Mouse (Mus musculus): ENCODE results near the gene Rhox4g.
"Not testable (repeated sequence)": the region's sequence is repeated elsewhere in the genome, so short reads cannot be mapped to it uniquely, and the experiment has no call there.

The Rhox4g gene

DNA sequence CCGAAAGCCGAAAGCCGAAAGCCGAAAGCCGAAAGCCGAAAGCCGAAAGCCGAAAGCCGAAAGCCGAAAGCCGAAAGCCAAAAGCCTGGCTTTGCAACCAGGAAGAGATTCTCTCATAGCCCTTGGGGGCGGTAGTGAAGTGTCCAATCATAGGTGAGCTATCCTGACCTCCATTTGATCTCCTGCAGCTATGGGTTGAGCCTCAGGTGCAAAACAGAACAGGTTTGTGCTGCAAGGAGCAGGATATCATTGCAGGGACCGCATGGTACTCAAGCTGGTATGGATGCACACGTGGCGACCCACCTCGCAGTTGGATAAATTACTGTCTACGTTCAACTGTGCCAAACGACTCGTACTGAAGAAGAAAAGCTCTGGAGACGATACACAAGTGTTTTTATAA is at the start of gene Rhox4g:
Gene Rhox4g, minus strand, starts transcription at position 101 of the 400 bp plus-strand sequence.
- CTCF ChIA-PET, POLR2A ChIA-PET: not testable (repeated sequence)

DNA sequence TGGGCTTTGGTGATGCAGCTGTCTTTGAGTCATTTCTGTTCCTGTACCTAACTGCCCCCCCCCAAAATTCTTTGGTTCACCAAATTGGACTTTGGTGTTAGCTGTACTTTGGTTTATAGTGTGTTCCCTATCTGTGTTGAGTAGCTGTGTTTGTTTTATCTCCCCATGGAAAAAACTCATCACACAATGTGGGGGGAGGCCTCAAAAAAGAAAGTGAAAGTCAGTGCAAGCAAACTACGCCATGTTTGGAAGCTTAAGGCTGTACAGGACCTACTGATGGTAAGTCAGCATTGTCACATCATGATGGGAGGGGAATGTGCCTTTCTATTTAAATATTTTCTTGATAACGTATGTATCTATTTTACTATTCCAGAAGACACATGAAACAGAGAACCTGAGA is 41.1 kb upstream of the Rhox4g start:
- ChIA-PET CTCF (no interaction called here), POLR2A (no interaction called here)

DNA sequence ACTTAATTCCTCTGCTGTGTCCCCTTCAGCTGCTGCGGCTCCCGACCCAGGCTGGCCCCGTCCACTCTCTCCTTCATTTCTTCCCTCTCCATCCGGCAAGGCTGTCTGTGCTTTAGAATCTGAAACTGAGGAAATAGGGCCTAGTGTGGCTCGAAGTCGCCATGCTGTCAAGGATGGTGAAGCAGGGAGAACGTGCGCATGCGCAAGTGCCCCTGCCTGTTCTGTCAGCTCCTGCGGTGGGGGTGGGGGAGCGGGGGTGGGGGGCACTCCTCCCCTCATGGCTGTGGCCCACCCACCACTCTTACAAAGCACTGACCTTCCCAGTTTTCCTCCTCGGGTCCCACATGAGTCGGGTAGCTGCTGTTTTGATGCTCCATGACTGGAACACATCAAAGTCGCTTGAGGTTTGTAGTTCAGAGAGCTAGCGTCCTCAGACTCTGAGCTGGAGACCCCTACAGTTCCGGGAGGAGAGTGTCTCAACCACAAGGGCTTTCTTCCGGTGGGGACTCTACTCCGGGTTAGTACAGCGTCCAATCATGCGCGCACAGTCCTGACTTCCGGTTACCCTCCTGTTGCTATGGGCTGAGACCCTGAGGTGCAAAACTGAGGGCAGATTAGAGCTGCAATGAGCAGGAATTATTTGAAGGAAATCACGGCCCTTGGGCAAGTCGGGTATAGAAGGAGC is 32.0 kb upstream of the Rhox4g start:
- CTCF ChIA-PET: no interaction called here
- POLR2A ChIA-PET: no interaction called here

DNA sequence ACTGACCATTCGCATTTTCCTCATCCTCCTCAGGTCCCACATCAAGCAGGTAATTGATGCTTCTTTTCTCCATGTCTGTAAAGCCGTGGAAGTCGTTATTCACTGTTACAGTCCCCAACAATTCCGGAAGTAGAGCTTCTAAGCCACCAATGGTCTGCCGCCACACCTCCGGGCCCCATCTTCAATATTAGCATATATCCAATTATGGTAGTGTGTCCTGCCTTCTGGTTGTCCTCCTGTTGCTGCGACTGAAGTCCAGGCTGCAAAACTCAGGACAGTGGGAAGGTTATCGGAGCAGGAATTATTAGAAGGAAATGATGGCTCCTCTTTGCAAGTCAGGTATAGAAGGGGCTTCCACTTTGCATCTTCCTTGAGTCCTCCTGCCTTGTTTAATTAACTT is 22.1 kb upstream of the Rhox4g start, which contains the start of gene Rhox2h:
Gene Rhox2h, minus strand, starts transcription at position 101 of the 400 bp plus-strand sequence.
- CTCF ChIA-PET, POLR2A ChIA-PET: not testable (repeated sequence)

DNA sequence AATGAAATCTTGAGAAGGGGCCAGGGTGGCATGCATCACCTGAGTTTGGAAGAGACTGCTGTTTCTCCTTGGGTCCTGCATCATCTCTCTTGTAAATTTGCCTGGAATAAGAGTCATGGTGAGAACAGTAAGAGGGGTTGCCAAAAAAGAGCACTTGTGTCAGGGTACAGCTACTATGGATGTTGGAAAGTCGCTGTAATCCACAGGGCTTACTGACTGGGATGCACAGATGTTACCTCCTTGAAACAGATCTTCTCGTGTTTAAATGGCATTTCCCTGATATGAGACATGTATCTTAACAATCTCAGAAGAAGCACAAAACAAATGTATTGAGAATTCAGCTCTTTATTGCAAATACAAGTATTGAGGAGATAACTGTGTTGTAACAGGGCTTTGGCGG is 17.5 kb upstream of the Rhox4g start, which contains the start of gene Rhox3h:
Gene Rhox3h, minus strand, starts transcription at position 101 of the 400 bp plus-strand sequence.
- CTCF ChIA-PET, POLR2A ChIA-PET: not testable (repeated sequence)

DNA sequence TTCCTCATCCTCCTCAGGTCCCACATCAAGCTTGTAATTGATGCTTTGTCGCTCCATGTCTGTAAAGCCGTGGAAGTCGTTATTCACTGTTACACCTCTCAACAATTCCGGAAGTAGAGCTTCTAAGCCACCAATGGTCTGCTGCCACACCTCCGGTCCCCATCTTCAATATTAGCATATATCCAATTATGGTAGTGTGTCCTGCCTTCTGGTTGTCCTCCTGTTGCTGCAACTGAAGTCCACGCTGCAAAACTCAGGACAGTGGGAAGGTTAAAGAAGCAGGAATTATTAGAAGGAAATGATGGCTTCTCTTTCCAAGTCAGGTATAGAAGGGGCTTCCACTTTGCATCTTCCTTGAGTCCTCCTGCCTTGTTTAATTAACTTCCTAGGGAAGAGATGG is 7.8 kb downstream of the Rhox4g start, which contains the start of gene Rhox2g:
Gene Rhox2g, minus strand, starts transcription at position 101 of the 400 bp plus-strand sequence.
- POLR2A ChIA-PET, CTCF ChIA-PET: not testable (repeated sequence)

DNA sequence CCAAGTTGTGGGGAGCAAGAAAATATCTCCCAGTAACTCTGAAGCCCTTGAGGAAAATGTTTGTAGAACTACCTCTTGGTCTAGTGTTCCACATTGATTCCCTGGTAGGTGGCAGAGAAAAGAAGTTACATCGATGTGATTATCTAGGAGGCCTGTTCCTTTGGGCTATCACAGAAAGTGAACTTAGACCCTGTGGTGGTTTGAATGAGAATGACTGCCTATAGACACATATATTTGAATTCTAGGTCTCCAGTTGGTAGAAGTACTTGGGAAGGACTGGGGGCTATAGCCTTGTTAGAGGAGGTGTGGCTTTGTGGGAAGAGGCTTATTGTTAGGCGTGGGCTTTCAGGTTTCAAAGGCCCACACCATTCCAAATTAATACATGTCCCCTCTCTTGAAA is 22.6 kb downstream of the Rhox4g start, which contains the start of gene Rhox3g:
Gene Rhox3g, minus strand, starts transcription at position 101 of the 400 bp plus-strand sequence.
- POLR2A ChIA-PET, CTCF ChIA-PET: not testable (repeated sequence)

DNA sequence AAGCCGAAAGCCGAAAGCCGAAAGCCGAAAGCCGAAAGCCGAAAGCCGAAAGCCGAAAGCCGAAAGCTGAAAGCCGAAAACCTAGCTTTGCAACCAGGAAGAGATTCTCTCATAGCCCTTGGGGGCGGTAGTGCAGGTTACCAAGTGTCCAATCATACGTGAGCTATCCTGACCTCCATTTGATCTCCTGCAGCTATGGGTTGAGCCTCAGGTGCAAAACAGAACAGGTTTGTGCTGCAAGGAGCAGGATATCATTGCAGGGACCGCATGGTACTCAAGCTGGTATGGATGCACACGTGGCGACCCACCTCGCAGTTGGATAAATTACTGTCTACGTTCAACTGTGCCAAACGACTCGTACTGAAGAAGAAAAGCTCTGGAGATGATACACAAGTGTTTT is 43.5 kb downstream of the Rhox4g start, which contains the start of gene Rhox4f:
Gene Rhox4f, minus strand, starts transcription at position 101 of the 400 bp plus-strand sequence.
- CTCF ChIA-PET: not testable (repeated sequence)

More for the DNA sequence above, 43.5 kb downstream of the Rhox4g start, which contains the start of gene Rhox4f:
- POLR2A ChIA-PET: not testable (repeated sequence)
